In genomic region chr2:20676379-20676778, GRCm38 (mm10) we compare ENCODE assay signal across 12 mouse cellular contexts.
A peak's percentile ranks its signal among the peaks of the same experiment; 100 is the strongest.
DNase-seq lines count a peak whose midpoint lies in the region; ATAC-seq and TF ChIP-seq lines count a peak whose summit lies in the region.
"Had no signal": no experiment of that assay in that cellular context is flagged by ENCODE, and none has a peak within 500 bp of the region (broad histone marks: within the 10 kb centered on the region; RNA-seq: fewer than 3 reads in every experiment).

No protein-coding gene starts in this region.

- intact Hi-C loops in left cerebral cortex, postnatal 14 days (cut with DNase I), result no loop called here

- no peaks in the 10 kb centered on the region for H3K36me3 ChIP-seq in kidney, postnatal 0 days (ENCODE audit: insufficient read depth, low read length)
- no peaks in the 10 kb centered on the region for H3K36me3 ChIP-seq in kidney, embryonic 14.5 days (ENCODE audit: control insufficient read depth, insufficient read depth, low read length)
- H3K36me3 ChIP-seq: forebrain, embryonic 10.5 days; limb, embryonic 13.5 days; stomach, embryonic 15.5 days had no signal

- ATAC-seq in kidney, postnatal 0 days (replicated peaks; ENCODE audit: low FRiP score, low read depth), result no peak
- no peak for ATAC-seq in kidney, embryonic 14.5 days (ENCODE audit: low FRiP score, low TSS enrichment)

- H3K27ac ChIP-seq in kidney, postnatal 0 days, result no peak overlapping the region
- no peak overlapping the region for H3K27ac ChIP-seq in kidney, embryonic 14.5 days (ENCODE audit: low read depth, low read length)
- H3K27ac ChIP-seq: forebrain, embryonic 10.5 days; hindbrain, embryonic 14.5 days; limb, embryonic 13.5 days; stomach, embryonic 15.5 days had no signal

- H3K27me3 ChIP-seq in kidney, postnatal 0 days (ENCODE audit: insufficient read depth, low read length), result no peaks in the 10 kb centered on the region
- H3K27me3 ChIP-seq in kidney, embryonic 14.5 days (ENCODE audit: control insufficient read depth, insufficient read depth, low read length), result no peaks in the 10 kb centered on the region
- H3K27me3 ChIP-seq: limb, embryonic 13.5 days; stomach, embryonic 15.5 days had no signal

- H3K4me3 ChIP-seq in kidney, postnatal 0 days (replicated peaks; ENCODE audit: low read depth, low read length), result no peak overlapping the region
- H3K4me3 ChIP-seq in kidney, embryonic 14.5 days (ENCODE audit: low read length), result no peak overlapping the region
- H3K4me3 ChIP-seq: forebrain, embryonic 10.5 days; limb, embryonic 13.5 days; stomach, embryonic 15.5 days had no signal

- H3K9me3 ChIP-seq in kidney, postnatal 0 days (replicated peaks; ENCODE audit: low read length), result no peaks in the 10 kb centered on the region
- H3K9me3 ChIP-seq in kidney, embryonic 14.5 days (ENCODE audit: control insufficient read depth, low read length), result no peaks in the 10 kb centered on the region
- H3K9me3 ChIP-seq: forebrain, embryonic 10.5 days; limb, embryonic 13.5 days; stomach, embryonic 15.5 days had no signal

- peak; percentile 40; the same call in 1 of the 2 replicates for TF ChIP-seq CTCF in kidney, postnatal 0 days (IDR thresholded peaks at IDR 0.05; ENCODE audit: low read depth)

- no peak overlapping the region for H3K9ac ChIP-seq in kidney, postnatal 0 days (ENCODE audit: low read depth, low read length)
- no peak overlapping the region for H3K9ac ChIP-seq in kidney, embryonic 14.5 days (ENCODE audit: low read depth, low read length)
- H3K9ac ChIP-seq: hindbrain, embryonic 14.5 days; limb, embryonic 13.5 days; stomach, embryonic 15.5 days had no signal

- H3K4me1 ChIP-seq in kidney, postnatal 0 days (replicated peaks; ENCODE audit: insufficient read depth, low read length), result no peaks in the 10 kb centered on the region
- H3K4me1 ChIP-seq in kidney, embryonic 14.5 days (ENCODE audit: control insufficient read depth, insufficient read depth, low read length), result no peaks in the 10 kb centered on the region
- H3K4me1 ChIP-seq: stomach, embryonic 15.5 days had no signal

- no peak overlapping the region for H3K4me2 ChIP-seq in kidney, postnatal 0 days (ENCODE audit: low read length)
- H3K4me2 ChIP-seq in kidney, embryonic 14.5 days (replicated peaks; ENCODE audit: low read depth, low read length), result no peak overlapping the region
- H3K4me2 ChIP-seq: hindbrain, embryonic 14.5 days; limb, embryonic 13.5 days; stomach, embryonic 15.5 days had no signal

- 92% methylated on average over 3 of the region's 3 CpGs for WGBS in kidney, postnatal 0 days
- 94% methylated on average over 3 of the region's 3 CpGs for WGBS in kidney, embryonic 14.5 days

- peak; percentile 39 for DNase-seq in adrenal gland, postnatal 14 days
- no peak for DNase-seq in adrenal gland, postnatal 25 days
- DNase-seq in kidney, postnatal 0 days (ENCODE audit: low spot score), result no peak
- peak; percentile 39 for DNase-seq in thymus, postnatal 4 days
- DNase-seq in thymus, postnatal 0 days (ENCODE audit: low spot score), result no peak
- no peak for DNase-seq in MN1 (ENCODE audit: low spot score)
- no peak for DNase-seq in left cerebral cortex, postnatal 14 days (ENCODE audit: low spot score in 2 of 2)

Comparison
In these comparisons a context has a peak if more than half of its experiments do, and no peak if none do; other contexts are left out.
1. DNase-seq: peak in adrenal gland, postnatal 14 days (single experiment) and thymus, postnatal 4 days (single experiment); none in adrenal gland, postnatal 25 days (single experiment), kidney, postnatal 0 days (single experiment), thymus, postnatal 0 days (single experiment), MN1 (single experiment) and left cerebral cortex, postnatal 14 days (0 of 2).